Mouse (Mus musculus): ENCODE measurements around the gene Dapk2. TPM values are rescaled to one million over a fixed set of nuclear protein-coding genes. Genes with fewer than 3 reads are reported as not detected.
A peak's percentile ranks its signal among the peaks of the same experiment; 100 is the strongest.

The Dapk2 gene
- polyA plus RNA-seq, 1 experiment from 2014 or later, result 6.5 TPM

GRCm38 (mm10) chr9:66155534-66155933 is 2.5 kb upstream of the Dapk2 start:
- Histone ChIP-seq H3K27me3 (ENCODE audit: control insufficient read depth, insufficient read depth, low read length) (peaks cover 14% of the 10 kb centered on the region; the same call in 1 of the 2 replicates), H3K36me3 (ENCODE audit: control insufficient read depth, insufficient read depth) (no peaks in the 10 kb centered on the region), H3K4me2 (ENCODE audit: low read depth, low read length) (no peak overlapping the region), H3K27ac (ENCODE audit: low read length) (no peak overlapping the region), H3K9ac (ENCODE audit: low read length) (no peak overlapping the region), H3K4me3 (ENCODE audit: low read length) (no peak overlapping the region), H3K9me3 (replicated peaks; ENCODE audit: control insufficient read depth, low read length) (peaks cover 2% of the 10 kb centered on the region; the same call in 1 of the 2 replicates), H3K4me1 (ENCODE audit: control insufficient read depth, insufficient read depth, low read length) (peaks cover 4% of the 10 kb centered on the region; the same call in 1 of the 2 replicates)
- WGBS, result 55% methylated on average over 1 of the region's 1 CpGs
- ATAC-seq (replicated peaks; ENCODE audit: extremely low read depth, insufficient read depth, low FRiP score), result no peak

- Histone ChIP-seq H3K4me2 (ENCODE audit: low read depth, low read length) (peak overlapping the region; percentile 75), H3K4me3 (ENCODE audit: low read length) (peak overlapping the region; percentile 59; the same call in 1 of the 2 replicates), H3K27ac (ENCODE audit: low read length) (no peak overlapping the region), H3K27me3 (ENCODE audit: control insufficient read depth, insufficient read depth, low read length) (peaks cover 14% of the 10 kb centered on the region; the same call in 1 of the 2 replicates), H3K9me3 (replicated peaks; ENCODE audit: control insufficient read depth, low read length) (peaks cover 2% of the 10 kb centered on the region), H3K4me1 (ENCODE audit: control insufficient read depth, insufficient read depth, low read length) (peaks cover 4% of the 10 kb centered on the region; the same call in 1 of the 2 replicates), H3K9ac (ENCODE audit: low read length) (no peak overlapping the region), H3K36me3 (ENCODE audit: control insufficient read depth, insufficient read depth) (no peaks in the 10 kb centered on the region)
- WGBS, result 86% methylated on average over 6 of the region's 6 CpGs
- ATAC-seq (replicated peaks; ENCODE audit: extremely low read depth, insufficient read depth, low FRiP score), result no peak
Measured at GRCm38 (mm10) chr9:66158885-66159430, 935 bp downstream of the Dapk2 start.

- Histone ChIP-seq H3K36me3 (ENCODE audit: control insufficient read depth, insufficient read depth) (no peaks in the 10 kb centered on the region), H3K27me3 (ENCODE audit: control insufficient read depth, insufficient read depth, low read length) (peaks cover 14% of the 10 kb centered on the region; the same call in 1 of the 2 replicates), H3K9ac (ENCODE audit: low read length) (no peak overlapping the region), H3K4me3 (ENCODE audit: low read length) (no peak overlapping the region), H3K4me1 (ENCODE audit: control insufficient read depth, insufficient read depth, low read length) (peaks cover 4% of the 10 kb centered on the region; the same call in 1 of the 2 replicates), H3K9me3 (replicated peaks; ENCODE audit: control insufficient read depth, low read length) (peaks cover 2% of the 10 kb centered on the region), H3K4me2 (ENCODE audit: low read depth, low read length) (no peak overlapping the region), H3K27ac (ENCODE audit: low read length) (no peak overlapping the region)
- no peak for ATAC-seq (replicated peaks; ENCODE audit: extremely low read depth, insufficient read depth, low FRiP score)
- WGBS, result 89% methylated on average over 2 of the region's 2 CpGs
Measured at GRCm38 (mm10) chr9:66160155-66160554, 2.1 kb downstream of the Dapk2 start.

GRCm38 (mm10) chr9:66162995-66163394 is 5.0 kb downstream of the Dapk2 start:
- peaks cover 4% of the 10 kb centered on the region; the same call in 1 of the 2 replicates for H3K4me1 ChIP-seq (ENCODE audit: control insufficient read depth, insufficient read depth, low read length)
- no peaks in the 10 kb centered on the region for H3K36me3 ChIP-seq (ENCODE audit: control insufficient read depth, insufficient read depth)
- H3K9ac ChIP-seq (ENCODE audit: low read length), result no peak overlapping the region
- H3K4me3 ChIP-seq (ENCODE audit: low read length), result no peak overlapping the region
- no peak overlapping the region for H3K27ac ChIP-seq (ENCODE audit: low read length)
- 56% methylated on average over 9 of the region's 9 CpGs for WGBS
- H3K27me3 ChIP-seq (ENCODE audit: control insufficient read depth, insufficient read depth, low read length), result peaks cover 9% of the 10 kb centered on the region; the same call in 1 of the 2 replicates
- H3K4me2 ChIP-seq (ENCODE audit: low read depth, low read length), result no peak overlapping the region
- peaks cover 2% of the 10 kb centered on the region for H3K9me3 ChIP-seq (replicated peaks; ENCODE audit: control insufficient read depth, low read length)
- ATAC-seq (replicated peaks; ENCODE audit: extremely low read depth, insufficient read depth, low FRiP score), result no peak

GRCm38 (mm10) chr9:66167222-66167621 is 9.2 kb downstream of the Dapk2 start:
- peaks cover 3% of the 10 kb centered on the region; the same call in 1 of the 2 replicates for H3K4me1 ChIP-seq (ENCODE audit: control insufficient read depth, insufficient read depth, low read length)
- H3K4me2 ChIP-seq (ENCODE audit: low read depth, low read length), result no peak overlapping the region
- no peak overlapping the region for H3K27ac ChIP-seq (ENCODE audit: low read length)
- H3K36me3 ChIP-seq (ENCODE audit: control insufficient read depth, insufficient read depth), result no peaks in the 10 kb centered on the region
- ATAC-seq (replicated peaks; ENCODE audit: extremely low read depth, insufficient read depth, low FRiP score), result no peak
- 84% methylated on average over 5 of the region's 5 CpGs for WGBS
- H3K27me3 ChIP-seq (ENCODE audit: control insufficient read depth, insufficient read depth, low read length), result no peaks in the 10 kb centered on the region
- H3K9ac ChIP-seq (ENCODE audit: low read length), result no peak overlapping the region
- H3K9me3 ChIP-seq (replicated peaks; ENCODE audit: control insufficient read depth, low read length), result no peaks in the 10 kb centered on the region
- H3K4me3 ChIP-seq (ENCODE audit: low read length), result no peak overlapping the region

GRCm38 (mm10) chr9:66168233-66168632 is 10.2 kb downstream of the Dapk2 start:
- no peaks in the 10 kb centered on the region for H3K9me3 ChIP-seq (replicated peaks; ENCODE audit: control insufficient read depth, low read length)
- no peak overlapping the region for H3K4me2 ChIP-seq (ENCODE audit: low read depth, low read length)
- H3K27ac ChIP-seq (ENCODE audit: low read length), result no peak overlapping the region
- peaks cover 3% of the 10 kb centered on the region; the same call in 1 of the 2 replicates for H3K4me1 ChIP-seq (ENCODE audit: control insufficient read depth, insufficient read depth, low read length)
- WGBS, result 21% methylated on average over 1 of the region's 1 CpGs
- no peaks in the 10 kb centered on the region for H3K27me3 ChIP-seq (ENCODE audit: control insufficient read depth, insufficient read depth, low read length)
- no peak for ATAC-seq (replicated peaks; ENCODE audit: extremely low read depth, insufficient read depth, low FRiP score)
- no peaks in the 10 kb centered on the region for H3K36me3 ChIP-seq (ENCODE audit: control insufficient read depth, insufficient read depth)
- H3K4me3 ChIP-seq (ENCODE audit: low read length), result no peak overlapping the region
- no peak overlapping the region for H3K9ac ChIP-seq (ENCODE audit: low read length)

- H3K4me2 ChIP-seq (ENCODE audit: low read depth, low read length), result no peak overlapping the region
- no peak overlapping the region for H3K9ac ChIP-seq (ENCODE audit: low read length)
- H3K4me3 ChIP-seq (ENCODE audit: low read length), result no peak overlapping the region
- 61% methylated on average over 5 of the region's 5 CpGs for WGBS
- no peaks in the 10 kb centered on the region for H3K27me3 ChIP-seq (ENCODE audit: control insufficient read depth, insufficient read depth, low read length)
- ATAC-seq (replicated peaks; ENCODE audit: extremely low read depth, insufficient read depth, low FRiP score), result no peak
- H3K4me1 ChIP-seq (ENCODE audit: control insufficient read depth, insufficient read depth, low read length), result peaks cover 3% of the 10 kb centered on the region; the same call in 1 of the 2 replicates
- H3K9me3 ChIP-seq (replicated peaks; ENCODE audit: control insufficient read depth, low read length), result no peaks in the 10 kb centered on the region
- H3K27ac ChIP-seq (ENCODE audit: low read length), result no peak overlapping the region
- H3K36me3 ChIP-seq (ENCODE audit: control insufficient read depth, insufficient read depth), result no peaks in the 10 kb centered on the region
Measured at GRCm38 (mm10) chr9:66170506-66170905, 12.5 kb downstream of the Dapk2 start.

- no peaks in the 10 kb centered on the region for H3K9me3 ChIP-seq (replicated peaks; ENCODE audit: control insufficient read depth, low read length)
- no peak overlapping the region for H3K27ac ChIP-seq (ENCODE audit: low read length)
- H3K9ac ChIP-seq (ENCODE audit: low read length), result no peak overlapping the region
- no peak overlapping the region for H3K4me2 ChIP-seq (ENCODE audit: low read depth, low read length)
- ATAC-seq (replicated peaks; ENCODE audit: extremely low read depth, insufficient read depth, low FRiP score), result no peak
- no peak overlapping the region for H3K4me3 ChIP-seq (ENCODE audit: low read length)
- peaks cover 3% of the 10 kb centered on the region; the same call in 1 of the 2 replicates for H3K4me1 ChIP-seq (ENCODE audit: control insufficient read depth, insufficient read depth, low read length)
- H3K27me3 ChIP-seq (ENCODE audit: control insufficient read depth, insufficient read depth, low read length), result no peaks in the 10 kb centered on the region
- no peaks in the 10 kb centered on the region for H3K36me3 ChIP-seq (ENCODE audit: control insufficient read depth, insufficient read depth)
- 57% methylated on average over 12 of the region's 12 CpGs for WGBS
Measured at GRCm38 (mm10) chr9:66171275-66171921, 13.4 kb downstream of the Dapk2 start.

GRCm38 (mm10) chr9:66173316-66173855 is 15.4 kb downstream of the Dapk2 start:
- H3K4me1 ChIP-seq (ENCODE audit: control insufficient read depth, insufficient read depth, low read length), result peaks cover under 1% of the 10 kb centered on the region; the same call in 1 of the 2 replicates
- no peak overlapping the region for H3K4me3 ChIP-seq (ENCODE audit: low read length)
- ATAC-seq (replicated peaks; ENCODE audit: extremely low read depth, insufficient read depth, low FRiP score), result no peak
- H3K9me3 ChIP-seq (replicated peaks; ENCODE audit: control insufficient read depth, low read length), result no peaks in the 10 kb centered on the region
- no peak overlapping the region for H3K9ac ChIP-seq (ENCODE audit: low read length)
- no peak overlapping the region for H3K4me2 ChIP-seq (ENCODE audit: low read depth, low read length)
- no peaks in the 10 kb centered on the region for H3K36me3 ChIP-seq (ENCODE audit: control insufficient read depth, insufficient read depth)
- WGBS, result 90% methylated on average over 5 of the region's 5 CpGs
- no peak overlapping the region for H3K27ac ChIP-seq (ENCODE audit: low read length)
- no peaks in the 10 kb centered on the region for H3K27me3 ChIP-seq (ENCODE audit: control insufficient read depth, insufficient read depth, low read length)
